9 mouse cellular contexts compared by ENCODE assay signal in the genomic region with DNA sequence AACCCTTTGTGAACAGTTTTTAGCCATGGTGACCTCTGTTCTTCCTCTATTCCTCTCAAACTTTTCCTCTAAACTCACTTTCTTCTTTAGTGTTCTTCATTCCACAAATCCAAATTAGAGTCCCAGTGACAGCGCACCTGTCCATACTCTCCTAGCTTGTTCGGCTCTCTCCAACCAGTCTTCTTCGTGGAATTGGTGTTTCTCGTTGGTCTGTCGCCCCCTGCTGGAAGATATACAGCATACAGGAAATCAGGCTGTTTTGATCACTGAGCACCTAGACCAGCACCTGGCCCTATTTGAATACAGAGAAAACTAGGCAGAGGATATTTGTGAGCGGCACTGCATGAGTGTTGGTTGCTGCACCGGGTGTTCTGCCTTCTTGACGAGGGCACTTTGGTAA. TPM values are rescaled to one million over a fixed set of nuclear protein-coding genes. Genes with fewer than 3 reads are reported as not detected.
DNase-seq lines count a peak whose midpoint lies in the region; ATAC-seq and TF ChIP-seq lines count a peak whose summit lies in the region.
"Had no signal": no experiment of that assay in that cellular context is flagged by ENCODE, and none has a peak within 500 bp of the region (broad histone marks: within the 10 kb centered on the region; RNA-seq: fewer than 3 reads in every experiment).

No protein-coding gene starts in this region.

- peak; percentile 68 for DNase-seq in A20 (ENCODE audit: low read depth, low spot score)
- DNase-seq in c-Kit-negative CD71-positive TER-119-positive erythroid progenitor cells, embryonic 14.5 days (ENCODE audit: low read depth, low spot score) = peak; percentile 12
- peak; percentile 74 for DNase-seq in forebrain, embryonic 14.5 days (ENCODE audit: low spot score)
- DNase-seq in kidney, adult 8-10 months = peak; percentile 25 to 36
- DNase-seq in limb, embryonic 14.5 days (ENCODE audit: low spot score) = peak; percentile 14

- no peak overlapping the region for H3K27ac ChIP-seq in forebrain, embryonic 14.5 days (ENCODE audit: low read depth, low read length)
- H3K27ac ChIP-seq in limb, embryonic 14.5 days (replicated peaks; ENCODE audit: low read depth, low read length) = no peak overlapping the region
- H3K27ac ChIP-seq in neural tube, embryonic 15.5 days (replicated peaks) = no peak overlapping the region
- H3K27ac ChIP-seq: heart, embryonic 13.5 days had no signal

- no peak for TF ChIP-seq POLR2A in limb, embryonic 14.5 days (IDR thresholded peaks at IDR 0.05; ENCODE audit: borderline replicate concordance, extremely low read depth, insufficient read depth, insufficient read length)

- peak; percentile 67; the same call in 1 of the 2 replicates for ATAC-seq in forebrain, embryonic 14.5 days
- no peak for ATAC-seq in limb, embryonic 14.5 days (ENCODE audit: low FRiP score, low read depth)
- ATAC-seq in neural tube, embryonic 15.5 days (ENCODE audit: low FRiP score) = peak; percentile 65; the same call in 1 of the 2 replicates
- ATAC-seq in erythroblast, adult 5-6 weeks (replicated peaks; ENCODE audit: low FRiP score, poor library complexity, severe bottlenecking) = no peak

- no peaks in the 10 kb centered on the region for H3K27me3 ChIP-seq in E14TG2a.4 (ENCODE audit: insufficient read depth, low read length)
- no peaks in the 10 kb centered on the region for H3K27me3 ChIP-seq in forebrain, embryonic 14.5 days (replicated peaks; ENCODE audit: control insufficient read depth, insufficient read depth, low read length)
- no peaks in the 10 kb centered on the region for H3K27me3 ChIP-seq in limb, embryonic 14.5 days (ENCODE audit: control insufficient read depth, insufficient read depth, low read length)
- no peaks in the 10 kb centered on the region for H3K27me3 ChIP-seq in neural tube, embryonic 15.5 days (replicated peaks)
- H3K27me3 ChIP-seq: heart, embryonic 13.5 days had no signal

- WGBS in forebrain, embryonic 14.5 days = 36% methylated on average over 8 of the region's 8 CpGs
- WGBS in limb, embryonic 14.5 days = 39% methylated on average over 8 of the region's 8 CpGs
- WGBS in neural tube, embryonic 15.5 days = 35% methylated on average over 8 of the region's 8 CpGs

- H3K9ac ChIP-seq in forebrain, embryonic 14.5 days (ENCODE audit: low read length) = no peak overlapping the region
- no peak overlapping the region for H3K9ac ChIP-seq in limb, embryonic 14.5 days (ENCODE audit: low read depth, low read length, severe bottlenecking)
- no peak overlapping the region for H3K9ac ChIP-seq in neural tube, embryonic 15.5 days (replicated peaks)
- H3K9ac ChIP-seq: heart, embryonic 13.5 days had no signal

- H3K4me1 ChIP-seq in E14TG2a.4 (replicated peaks; ENCODE audit: low read depth, low read length) = no peaks in the 10 kb centered on the region
- H3K4me1 ChIP-seq in forebrain, embryonic 14.5 days (ENCODE audit: control insufficient read depth, insufficient read depth, low read length) = no peaks in the 10 kb centered on the region
- no peaks in the 10 kb centered on the region for H3K4me1 ChIP-seq in limb, embryonic 14.5 days (ENCODE audit: control insufficient read depth, insufficient read depth, low read length)
- H3K4me1 ChIP-seq in neural tube, embryonic 15.5 days = no peaks in the 10 kb centered on the region

- no peak overlapping the region for H3K4me2 ChIP-seq in forebrain, embryonic 14.5 days (ENCODE audit: low read length)
- H3K4me2 ChIP-seq in limb, embryonic 14.5 days (replicated peaks; ENCODE audit: low read depth, low read length, severe bottlenecking) = no peak overlapping the region
- no peak overlapping the region for H3K4me2 ChIP-seq in neural tube, embryonic 15.5 days
- H3K4me2 ChIP-seq: heart, embryonic 13.5 days had no signal

- no peaks in the 10 kb centered on the region for H3K9me3 ChIP-seq in E14TG2a.4 (ENCODE audit: low read length)
- H3K9me3 ChIP-seq in forebrain, embryonic 14.5 days (replicated peaks; ENCODE audit: control insufficient read depth, low read length) = no peaks in the 10 kb centered on the region
- no peaks in the 10 kb centered on the region for H3K9me3 ChIP-seq in limb, embryonic 14.5 days (ENCODE audit: control insufficient read depth, low read length)
- H3K9me3 ChIP-seq in neural tube, embryonic 15.5 days (replicated peaks) = no peaks in the 10 kb centered on the region
- H3K9me3 ChIP-seq: heart, embryonic 13.5 days had no signal

- no peaks in the 10 kb centered on the region for H3K36me3 ChIP-seq in E14TG2a.4 (ENCODE audit: insufficient read depth, low read length)
- H3K36me3 ChIP-seq in forebrain, embryonic 14.5 days (ENCODE audit: control insufficient read depth, insufficient read depth, low read length) = no peaks in the 10 kb centered on the region
- no peaks in the 10 kb centered on the region for H3K36me3 ChIP-seq in limb, embryonic 14.5 days (ENCODE audit: control insufficient read depth, insufficient read depth, low read length)
- no peaks in the 10 kb centered on the region for H3K36me3 ChIP-seq in neural tube, embryonic 15.5 days
- H3K36me3 ChIP-seq: heart, embryonic 13.5 days had no signal

- no peak overlapping the region for H3K4me3 ChIP-seq in E14TG2a.4 (replicated peaks; ENCODE audit: low read length)
- H3K4me3 ChIP-seq in forebrain, embryonic 14.5 days (ENCODE audit: low read depth, low read length) = no peak overlapping the region
- no peak overlapping the region for H3K4me3 ChIP-seq in limb, embryonic 14.5 days (replicated peaks; ENCODE audit: low read length)
- H3K4me3 ChIP-seq in neural tube, embryonic 15.5 days (replicated peaks) = no peak overlapping the region
- H3K4me3 ChIP-seq: heart, embryonic 13.5 days had no signal

- TF ChIP-seq CTCF in E14TG2a.4 (conservative IDR thresholded peaks at IDR 0.05; ENCODE audit: low read length) = peak; percentile 48

RNA-seq across cellular contexts. Expression of a gene that starts 53.3 kb away (rescaled TPM):
- 19.7 and 20.2 TPM in 2 replicates for polyA plus RNA-seq in forebrain, embryonic 14.5 days (2014; fragmentation: Nextera tagmentation; extraction: Ambion mirVana)
- polyA plus RNA-seq in limb, embryonic 14.5 days (2012; rRNA removed) = 14.9 and 15.0 TPM in 2 replicates
- polyA plus RNA-seq in limb, embryonic 14.5 days (2014; fragmentation: Nextera tagmentation; extraction: Ambion mirVana) = 14.9 and 18.0 TPM in 2 replicates
- polyA plus RNA-seq in neural tube, embryonic 15.5 days (2015; fragmentation: Nextera tagmentation; extraction: Ambion mirVana) = 13.5 and 16.2 TPM in 2 replicates
- 8.2 and 53.0 TPM in 2 replicates for total RNA-seq in erythroblast, adult 5-6 weeks (2015; ENCODE audit: low replicate concordance)
- 5.5 and 13.2 TPM in 2 replicates for total RNA-seq in erythroblast, adult 5-6 weeks (2017; ENCODE audit: low replicate concordance)

Comparison
In these comparisons a context has a peak if more than half of its experiments do, and no peak if none do; other contexts are left out.
1. DNase-seq: peak in every context shown above with its lines; median percentile 74 in forebrain, embryonic 14.5 days; 68 in A20; 30 in kidney, adult 8-10 months; 14 in limb, embryonic 14.5 days; 12 in c-Kit-negative CD71-positive TER-119-positive erythroid progenitor cells, embryonic 14.5 days.
2. ATAC-seq: peak in forebrain, embryonic 14.5 days (single experiment) and neural tube, embryonic 15.5 days (single experiment); none in limb, embryonic 14.5 days (single experiment) and erythroblast, adult 5-6 weeks (single experiment).